ENCODE assay signal across 19 mouse cellular contexts in the genomic region with DNA sequence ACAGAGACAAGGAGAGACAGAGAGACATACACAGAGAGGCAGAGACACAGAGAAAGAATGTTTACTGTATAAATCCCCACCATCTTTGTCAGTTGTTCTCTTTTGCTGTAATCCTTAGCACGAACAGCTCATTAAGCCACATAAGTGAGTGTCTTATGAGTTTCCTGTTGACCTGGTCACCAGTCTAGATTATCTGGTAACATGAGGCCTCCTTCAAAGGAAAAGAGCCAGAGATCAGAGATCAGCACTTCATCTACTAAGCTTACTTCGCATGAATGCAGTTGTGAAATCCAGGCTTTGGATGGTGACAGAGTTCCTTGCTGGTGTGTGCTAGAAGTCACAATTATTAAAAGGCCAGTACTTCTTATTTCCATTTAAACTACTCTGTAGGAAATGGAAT.
"Had no signal": no experiment of that assay in that cellular context is flagged by ENCODE, and none has a peak within 500 bp of the region (broad histone marks: within the 10 kb centered on the region; RNA-seq: fewer than 3 reads in every experiment).

No protein-coding gene starts in this region.

- H3K27ac ChIP-seq: liver, embryonic 13.5 days; liver, embryonic 15.5 days; midbrain, embryonic 10.5 days; midbrain, embryonic 12.5 days; neural tube, embryonic 13.5 days; neural tube, embryonic 15.5 days had no signal

- H3K9me3 ChIP-seq: liver, embryonic 13.5 days; liver, embryonic 15.5 days; midbrain, embryonic 10.5 days; midbrain, embryonic 12.5 days; neural tube, embryonic 13.5 days; neural tube, embryonic 15.5 days had no signal

- H3K36me3 ChIP-seq: liver, embryonic 13.5 days; liver, embryonic 15.5 days; midbrain, embryonic 10.5 days; midbrain, embryonic 12.5 days; neural tube, embryonic 13.5 days; neural tube, embryonic 15.5 days had no signal

- H3K27me3 ChIP-seq: liver, embryonic 13.5 days; liver, embryonic 15.5 days; midbrain, embryonic 12.5 days; neural tube, embryonic 13.5 days; neural tube, embryonic 15.5 days had no signal

- H3K9ac ChIP-seq: liver, embryonic 13.5 days; liver, embryonic 15.5 days; liver, postnatal 0 days; midbrain, embryonic 12.5 days; neural tube, embryonic 13.5 days; neural tube, embryonic 15.5 days had no signal

- H3K4me2 ChIP-seq: liver, embryonic 11.5 days; liver, embryonic 13.5 days; liver, embryonic 15.5 days; midbrain, embryonic 12.5 days; neural tube, embryonic 13.5 days; neural tube, embryonic 15.5 days had no signal

- ATAC-seq: liver, postnatal 0 days; midbrain, embryonic 16.5 days had no signal

- H3K4me3 ChIP-seq: liver, embryonic 13.5 days; liver, embryonic 15.5 days; midbrain, embryonic 10.5 days; midbrain, embryonic 12.5 days; myocyte; neural tube, embryonic 13.5 days; neural tube, embryonic 15.5 days had no signal

- H3K4me1 ChIP-seq: liver, embryonic 13.5 days; liver, embryonic 15.5 days; midbrain, embryonic 10.5 days; midbrain, embryonic 12.5 days; neural tube, embryonic 13.5 days; neural tube, embryonic 15.5 days had no signal

- DNase-seq: liver, embryonic 13.5 days; liver, postnatal 0 days; midbrain, embryonic 14.5 days; retina, postnatal 1 day; right cerebral cortex, adult 18-20 months; right cerebral cortex, postnatal 25 days; right cerebral cortex, postnatal 4 days; spleen, adult 18-20 months; thymus, adult 2 months; thymus, postnatal 25 days; thymus, postnatal 4 days had no signal
